Mouse (Mus musculus): Measurements from ENCODE around the gene Tex264. TPM values are rescaled to one million over a fixed set of nuclear protein-coding genes. Genes with fewer than 3 reads are reported as not detected.

Gene Tex264
- polyA plus RNA-seq, 1 experiment = 79.0 TPM

DNA sequence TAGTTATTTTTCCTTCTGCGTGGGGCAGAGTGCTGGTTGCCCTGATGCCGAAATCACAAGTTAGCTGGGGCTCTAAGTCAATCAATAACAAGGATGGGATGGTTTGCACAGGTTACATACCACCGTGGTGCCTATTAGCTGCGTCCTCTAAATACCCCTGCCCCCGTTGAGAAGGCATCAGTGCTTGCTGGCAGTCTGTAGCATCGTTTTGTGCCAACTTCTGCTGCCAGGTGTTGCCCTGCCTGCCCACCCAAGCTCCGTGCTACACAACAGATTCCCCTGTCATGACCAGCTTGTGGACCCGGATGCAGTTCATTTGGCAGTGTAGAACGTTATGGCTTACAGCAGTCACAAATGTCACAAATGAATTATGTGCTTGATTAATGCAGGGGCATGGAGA, 69.4 kb downstream of the Tex264 start:
- Histone ChIP-seq H3K79me3 (ENCODE audit: low read depth) (no peaks in the 10 kb centered on the region), H3K36me3 (ENCODE audit: control insufficient read depth, insufficient read depth) (no peaks in the 10 kb centered on the region), H3K27me3 (ENCODE audit: control insufficient read depth, insufficient read depth, insufficient read length) (peaks cover 52% of the 10 kb centered on the region), H3ac (ENCODE audit: control insufficient read depth, insufficient read length, low read depth) (no peak overlapping the region), H3K79me2 (ENCODE audit: control insufficient read depth, insufficient read depth) (no peaks in the 10 kb centered on the region), H3K4me3 (ENCODE audit: insufficient read depth, poor library complexity, severe bottlenecking) (no peak overlapping the region)
- TF ChIP-seq USF1 (IDR thresholded peaks at IDR 0.05; ENCODE audit: low read depth) (no peak), MAX (IDR thresholded peaks at IDR 0.05) (no peak), MYOG (IDR thresholded peaks at IDR 0.05; ENCODE audit: control insufficient read depth, extremely low read depth, insufficient read length) (no peak), MYOD1 (IDR thresholded peaks at IDR 0.05; ENCODE audit: control insufficient read depth, insufficient read length, low read depth) (no peak), CEBPB (IDR thresholded peaks at IDR 0.05; ENCODE audit: low read depth) (no peak), FOSL1 (IDR thresholded peaks at IDR 0.05; ENCODE audit: insufficient read depth, low read length, poor library complexity, severe bottlenecking) (no peak), CTCF (IDR thresholded peaks at IDR 0.05; ENCODE audit: control insufficient read depth, insufficient read depth, insufficient read length) (no peak)

- no peak for TF ChIP-seq USF1 (IDR thresholded peaks at IDR 0.05; ENCODE audit: low read depth)
- no peak for TF ChIP-seq MYOG (IDR thresholded peaks at IDR 0.05; ENCODE audit: control insufficient read depth, extremely low read depth, insufficient read length)
- TF ChIP-seq FOSL1 (IDR thresholded peaks at IDR 0.05; ENCODE audit: insufficient read depth, low read length, poor library complexity, severe bottlenecking) = no peak
- TF ChIP-seq CTCF (IDR thresholded peaks at IDR 0.05; ENCODE audit: control insufficient read depth, insufficient read depth, insufficient read length) = no peak
- TF ChIP-seq CEBPB (IDR thresholded peaks at IDR 0.05; ENCODE audit: low read depth) = no peak
- TF ChIP-seq MYOD1 (IDR thresholded peaks at IDR 0.05; ENCODE audit: control insufficient read depth, insufficient read length, low read depth) = no peak
- no peak for TF ChIP-seq MAX (IDR thresholded peaks at IDR 0.05)
- Histone ChIP-seq H3K36me3 (ENCODE audit: control insufficient read depth, insufficient read depth) (no peaks in the 10 kb centered on the region), H3K79me2 (ENCODE audit: control insufficient read depth, insufficient read depth) (no peaks in the 10 kb centered on the region), H3K79me3 (ENCODE audit: low read depth) (no peaks in the 10 kb centered on the region), H3K4me3 (ENCODE audit: insufficient read depth, poor library complexity, severe bottlenecking) (no peak overlapping the region), H3ac (ENCODE audit: control insufficient read depth, insufficient read length, low read depth) (no peak overlapping the region), H3K27me3 (ENCODE audit: control insufficient read depth, insufficient read depth, insufficient read length) (peaks cover 51% of the 10 kb centered on the region)
Observed at GRCm38 (mm10) chr9:106614616-106615015, 71.1 kb downstream of the Tex264 start.

- H3K79me3 ChIP-seq (ENCODE audit: low read depth) = no peaks in the 10 kb centered on the region
- TF ChIP-seq MAX (IDR thresholded peaks at IDR 0.05) (no peak), MYOG (IDR thresholded peaks at IDR 0.05; ENCODE audit: control insufficient read depth, extremely low read depth, insufficient read length) (no peak), MYOD1 (IDR thresholded peaks at IDR 0.05; ENCODE audit: control insufficient read depth, insufficient read length, low read depth) (no peak), CEBPB (IDR thresholded peaks at IDR 0.05; ENCODE audit: low read depth) (no peak), CTCF (IDR thresholded peaks at IDR 0.05; ENCODE audit: control insufficient read depth, insufficient read depth, insufficient read length) (no peak), FOSL1 (IDR thresholded peaks at IDR 0.05; ENCODE audit: insufficient read depth, low read length, poor library complexity, severe bottlenecking) (no peak), USF1 (IDR thresholded peaks at IDR 0.05; ENCODE audit: low read depth) (no peak)
- H3K27me3 ChIP-seq (ENCODE audit: control insufficient read depth, insufficient read depth, insufficient read length) = peaks cover 56% of the 10 kb centered on the region
- no peak overlapping the region for H3ac ChIP-seq (ENCODE audit: control insufficient read depth, insufficient read length, low read depth)
- no peaks in the 10 kb centered on the region for H3K79me2 ChIP-seq (ENCODE audit: control insufficient read depth, insufficient read depth)
- no peak overlapping the region for H3K4me3 ChIP-seq (ENCODE audit: insufficient read depth, poor library complexity, severe bottlenecking)
- no peaks in the 10 kb centered on the region for H3K36me3 ChIP-seq (ENCODE audit: control insufficient read depth, insufficient read depth)
Observed at GRCm38 (mm10) chr9:106613951-106614350, 71.8 kb downstream of the Tex264 start.

DNA sequence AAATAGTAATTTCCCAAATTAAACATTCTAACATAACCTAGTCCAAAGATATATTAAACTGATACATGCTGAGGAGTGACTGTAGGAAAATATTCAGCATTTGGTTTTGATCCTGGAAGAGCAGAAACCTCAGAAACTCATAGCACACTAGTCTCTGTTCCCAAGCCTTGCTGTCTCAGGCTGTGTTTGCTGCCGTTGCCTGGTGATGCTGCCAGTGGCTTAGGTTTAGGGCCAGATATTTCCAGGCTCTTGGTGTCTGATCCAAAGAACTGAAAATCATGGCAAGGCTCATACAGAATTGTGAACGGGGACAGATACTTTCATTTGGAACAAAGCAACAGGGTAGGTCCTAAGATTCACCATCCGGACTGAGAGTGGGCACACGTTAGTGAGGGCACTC, 75.0 kb downstream of the Tex264 start:
- Histone ChIP-seq H3ac (ENCODE audit: control insufficient read depth, insufficient read length, low read depth) (no peak overlapping the region), H3K79me2 (ENCODE audit: control insufficient read depth, insufficient read depth) (no peaks in the 10 kb centered on the region), H3K36me3 (ENCODE audit: control insufficient read depth, insufficient read depth) (no peaks in the 10 kb centered on the region), H3K27me3 (ENCODE audit: control insufficient read depth, insufficient read depth, insufficient read length) (peaks cover 53% of the 10 kb centered on the region), H3K4me3 (ENCODE audit: insufficient read depth, poor library complexity, severe bottlenecking) (no peak overlapping the region), H3K79me3 (ENCODE audit: low read depth) (no peaks in the 10 kb centered on the region)
- TF ChIP-seq MYOG (IDR thresholded peaks at IDR 0.05; ENCODE audit: control insufficient read depth, extremely low read depth, insufficient read length) = no peak
- no peak for TF ChIP-seq MAX (IDR thresholded peaks at IDR 0.05)
- no peak for TF ChIP-seq CEBPB (IDR thresholded peaks at IDR 0.05; ENCODE audit: low read depth)
- no peak for TF ChIP-seq MYOD1 (IDR thresholded peaks at IDR 0.05; ENCODE audit: control insufficient read depth, insufficient read length, low read depth)
- TF ChIP-seq USF1 (IDR thresholded peaks at IDR 0.05; ENCODE audit: low read depth) = no peak
- no peak for TF ChIP-seq FOSL1 (IDR thresholded peaks at IDR 0.05; ENCODE audit: insufficient read depth, low read length, poor library complexity, severe bottlenecking)
- TF ChIP-seq CTCF (IDR thresholded peaks at IDR 0.05; ENCODE audit: control insufficient read depth, insufficient read depth, insufficient read length) = no peak

Other genes with a start within 250 kb of the Tex264 start
- 21.4 TPM for gene Acy1, start 247.6 kb downstream of the Tex264 start, polyA plus RNA-seq (2012; fragmentation: generic; extraction: Trizol)
- 6.1 TPM for gene Abhd14b, start 238.5 kb downstream of the Tex264 start, polyA plus RNA-seq (2012; fragmentation: generic; extraction: Trizol)
- 18.4 TPM for gene Abhd14a, start 238.2 kb downstream of the Tex264 start, polyA plus RNA-seq (2012; fragmentation: generic; extraction: Trizol)
- gene Pcbp4, start 232.6 kb downstream of the Tex264 start, polyA plus RNA-seq (2012; fragmentation: generic; extraction: Trizol) = 294 TPM
- 0.29 TPM for gene Gpr62, start 220.0 kb downstream of the Tex264 start, polyA plus RNA-seq (2012; fragmentation: generic; extraction: Trizol)
- gene Rrp9, start 210.0 kb downstream of the Tex264 start, polyA plus RNA-seq (2012; fragmentation: generic; extraction: Trizol) = 109 TPM
- gene Parp3, start 209.0 kb downstream of the Tex264 start, polyA plus RNA-seq (2012; fragmentation: generic; extraction: Trizol) = 26.8 TPM
- 0.08 TPM for gene Iqcf1, start 186.0 kb downstream of the Tex264 start, polyA plus RNA-seq (2012; fragmentation: generic; extraction: Trizol)
- not detected for gene Iqcf5, start 171.4 kb downstream of the Tex264 start, polyA plus RNA-seq (2012; fragmentation: generic; extraction: Trizol)
- not detected for gene Iqcf3, start 124.3 kb downstream of the Tex264 start, polyA plus RNA-seq (2012; fragmentation: generic; extraction: Trizol)
- gene Iqcf4, start 114.9 kb downstream of the Tex264 start, polyA plus RNA-seq (2012; fragmentation: generic; extraction: Trizol) = not detected
- not detected for gene Iqcf6, start 59.3 kb downstream of the Tex264 start, polyA plus RNA-seq (2012; fragmentation: generic; extraction: Trizol)
- gene Grm2, start 29.8 kb downstream of the Tex264 start, polyA plus RNA-seq (2012; fragmentation: generic; extraction: Trizol) = not detected
- gene Rad54l2, start 103.3 kb upstream of the Tex264 start, polyA plus RNA-seq (2012; fragmentation: generic; extraction: Trizol) = 8.0 TPM
- gene Dcaf1, start 135.9 kb upstream of the Tex264 start, polyA plus RNA-seq (2012; fragmentation: generic; extraction: Trizol) = 17.1 TPM
- gene Rbm15b, start 201.5 kb upstream of the Tex264 start, polyA plus RNA-seq (2012; fragmentation: generic; extraction: Trizol) = 21.0 TPM
- gene Manf, start 206.1 kb upstream of the Tex264 start, polyA plus RNA-seq (2012; fragmentation: generic; extraction: Trizol) = 516 TPM

Measured in C2C12 (cell line).